Mouse (Mus musculus) left cerebral cortex, adult 2 months (tissue): Measurements from ENCODE around the gene Hist1h4b. TPM values are rescaled to one million over a fixed set of nuclear protein-coding genes. Genes with fewer than 3 reads are reported as not detected.
A peak's percentile ranks its signal among the peaks of the same experiment; 100 is the strongest.

Experiments used
- DNase-seq, 2 experiments: peaks; one replicate each; pipeline ENCODE4 v3.0.0; 2021 to 2022; ENCODE audit warnings: low spot score in 2 of 2, mixed read lengths in 1 of 2; ENCODE audit errors: extremely low spot score in 1 of 2
- H3K27ac ChIP-seq: fragments of 200-600 bp; 2 replicates; pipeline ENCODE4 v1.8.1; 2022
- H3K4me3 ChIP-seq: fragments of 200-600 bp; 2 replicates; pipeline ENCODE4 v1.8.1; 2022
- CTCF ChIP-seq: fragments of 200-600 bp; IDR thresholded peaks from 2 replicates; pipeline ENCODE4 v1.8.1; 2022; ENCODE audit warnings: antibody characterized with exemption, mild to moderate bottlenecking, moderate library complexity
- intact Hi-C: fragments of 180-260 bp; cut with DNase I; formaldehyde crosslinking; loops from one replicate; pipeline ENCODE4 v1.15.1; 2025
- microRNA-seq, 2 experiments: library from miRNA; unstranded; fragments of <30 nt; microRNA quantifications; one replicate each; pipeline ENCODE4 v1.2.0; 2021
- total RNA-seq, 2 experiments: library from RNA; stranded (reverse); gene quantifications; 2 replicates each; pipeline ENCODE4 v1.2.3; 2021

Gene Hist1h4b
- total RNA-seq, 2 experiments from 2014 or later = 62.5 to 93.5 TPM

DNA sequence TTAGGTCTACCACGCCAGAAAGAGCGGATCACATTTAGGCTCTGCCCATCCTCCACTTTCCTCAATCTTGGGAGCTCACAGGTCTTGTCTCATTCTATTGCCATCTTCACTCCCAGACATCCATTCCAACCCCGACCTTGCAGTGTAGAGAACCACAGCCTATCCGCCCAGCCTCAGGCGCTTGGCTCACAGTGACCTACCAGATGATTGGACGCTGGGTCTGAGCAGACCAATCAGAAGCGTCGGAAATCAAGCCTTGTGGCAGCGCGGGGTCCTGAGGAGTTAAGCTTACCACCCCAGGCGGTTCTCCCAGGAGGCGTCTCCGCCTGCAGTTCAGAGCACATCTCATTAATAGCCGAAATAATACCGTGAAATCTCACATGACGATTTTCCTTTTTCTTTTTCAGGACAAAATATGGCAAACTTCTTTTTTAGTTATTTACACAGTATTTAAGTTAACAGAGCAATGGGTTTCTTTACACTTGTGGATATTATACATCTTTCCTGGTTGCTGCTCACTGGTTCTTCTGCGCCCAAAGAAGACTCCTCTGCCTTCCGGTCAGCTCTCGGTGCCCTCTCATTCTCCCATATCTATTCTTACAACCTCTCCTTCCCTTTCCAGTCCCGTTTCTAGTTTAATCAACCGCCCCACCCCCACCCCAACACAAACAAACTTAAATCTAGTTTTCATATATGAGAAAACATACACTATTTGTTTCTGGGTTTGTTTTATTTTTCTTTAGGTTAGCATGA, 15.9 kb downstream of the Hist1h4b start:
- peak overlapping the region; percentile 13; the same call in 1 of the 2 replicates for H3K4me3 ChIP-seq
- peak; percentile 29 to 30 for DNase-seq
- TF ChIP-seq CTCF = no peak
- no peak overlapping the region for H3K27ac ChIP-seq
- intact Hi-C loops = no loop called here

DNA sequence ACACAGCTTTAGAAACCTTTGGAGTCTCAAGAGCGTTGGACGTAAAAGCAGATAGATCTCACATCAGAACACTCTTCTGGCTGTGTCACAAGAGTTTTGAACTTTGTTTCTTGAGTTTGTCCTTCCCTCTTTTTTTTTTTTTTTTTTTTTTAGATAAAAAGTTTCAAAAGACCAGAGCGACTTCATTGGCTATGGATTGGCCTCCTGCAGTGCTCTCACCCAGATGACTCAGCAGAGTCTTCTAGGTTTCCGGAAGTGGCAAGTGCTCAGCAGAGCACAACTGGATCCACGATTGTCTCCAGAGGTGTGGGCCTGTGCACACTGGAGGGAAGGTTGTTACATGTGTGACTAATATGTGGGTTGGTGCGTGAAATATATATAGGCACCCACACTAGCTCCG, 21.5 kb downstream of the Hist1h4b start:
- Histone ChIP-seq H3K27ac (no peak overlapping the region), H3K4me3 (no peak overlapping the region)
- intact Hi-C loops = no loop called here
- no peak for DNase-seq
- no peak for TF ChIP-seq CTCF

DNA sequence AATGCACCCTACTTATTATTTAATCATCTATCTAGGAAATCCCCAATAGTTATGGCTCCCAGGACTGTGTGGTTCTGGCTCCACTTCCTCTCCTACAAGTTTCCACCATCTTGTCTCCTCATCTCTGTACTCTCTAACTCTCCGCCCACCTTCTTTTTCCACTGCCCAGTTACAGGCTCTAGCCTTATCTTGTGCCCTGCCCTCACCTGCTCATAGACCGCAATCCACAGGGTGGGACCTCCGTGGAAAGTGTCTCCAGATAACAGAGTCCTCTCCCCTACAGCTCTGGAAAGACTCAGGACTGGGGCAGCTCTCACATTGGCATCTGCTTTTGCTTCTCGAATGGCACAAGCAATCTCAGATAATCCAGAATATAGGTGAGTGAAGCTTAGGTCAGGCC, 22.2 kb downstream of the Hist1h4b start:
- intact Hi-C loops = no loop called here
- H3K27ac ChIP-seq = no peak overlapping the region
- no peak overlapping the region for H3K4me3 ChIP-seq
- no peak for TF ChIP-seq CTCF
- DNase-seq = no peak

DNA sequence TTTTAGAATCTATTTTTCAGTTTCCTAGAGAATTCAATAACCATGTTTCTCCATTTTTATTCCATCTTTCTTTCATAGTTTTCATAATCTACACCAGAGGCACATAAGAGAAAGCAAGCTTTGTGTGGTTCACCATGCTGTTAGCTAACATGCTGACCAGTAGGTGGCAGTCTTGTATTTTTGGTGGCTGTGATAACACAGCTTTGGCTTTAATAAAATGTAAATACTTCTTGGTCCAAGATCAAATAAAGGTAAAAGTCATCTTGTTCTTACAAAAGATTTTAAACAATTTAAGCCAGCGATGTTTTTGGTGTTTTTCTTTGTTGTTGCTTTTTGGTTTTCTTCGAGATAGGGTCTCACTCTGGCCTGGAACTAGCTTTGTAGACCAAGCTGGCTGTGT, 35.7 kb downstream of the Hist1h4b start:
- intact Hi-C loops = loop anchor here (5.0 kb wide), 2 partner anchors 220 to 505 kb away; no protein-coding TSS in a partner anchor
- H3K27ac ChIP-seq = no peak overlapping the region
- H3K4me3 ChIP-seq = no peak overlapping the region
- TF ChIP-seq CTCF = peak; percentile 93
- peak; percentile 24 to 27 for DNase-seq

DNA sequence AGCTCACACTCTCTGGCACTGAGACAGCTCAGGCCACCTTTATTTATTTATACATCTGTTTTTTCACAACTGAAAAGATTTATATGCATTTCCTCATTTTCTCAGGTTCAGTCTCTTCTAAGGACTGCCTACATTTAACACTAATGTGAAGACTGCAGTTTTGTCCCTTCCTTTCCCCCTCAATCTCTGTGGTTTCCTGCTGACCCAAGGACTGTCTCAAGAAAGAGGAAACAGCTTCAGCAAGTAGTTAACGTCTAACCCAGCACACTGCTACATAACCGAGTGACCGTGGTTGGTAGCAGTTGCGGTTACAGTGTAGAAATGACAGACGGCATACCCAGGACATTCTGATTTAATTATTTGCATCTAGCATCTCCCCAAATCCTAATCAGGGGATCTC, 42.6 kb downstream of the Hist1h4b start:
- Histone ChIP-seq H3K4me3 (no peak overlapping the region), H3K27ac (no peak overlapping the region)
- no peak for DNase-seq
- TF ChIP-seq CTCF = no peak
- intact Hi-C loops = no loop called here

DNA sequence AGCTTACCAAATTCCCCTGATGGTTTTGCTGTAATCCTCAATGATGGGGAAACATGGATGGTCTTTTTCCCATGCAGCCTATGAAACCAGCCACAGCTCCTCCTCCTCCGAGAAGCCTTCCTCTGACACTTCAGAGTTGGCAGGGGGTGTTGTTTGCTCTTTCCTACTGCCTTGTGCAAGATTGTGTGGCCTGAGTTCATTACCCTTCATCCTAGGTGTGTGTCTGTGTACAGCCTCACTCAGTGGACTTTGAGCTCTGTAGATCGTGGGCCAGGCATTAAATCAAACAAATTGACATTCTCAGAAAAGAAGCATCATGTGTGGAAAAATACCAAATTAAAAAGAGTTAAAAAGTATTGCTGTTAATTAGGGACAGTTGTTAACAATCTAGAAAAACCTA, 47.7 kb downstream of the Hist1h4b start:
- no peak overlapping the region for H3K27ac ChIP-seq
- no peak overlapping the region for H3K4me3 ChIP-seq
- DNase-seq = no peak
- TF ChIP-seq CTCF = no peak
- intact Hi-C loops = no loop called here

DNA sequence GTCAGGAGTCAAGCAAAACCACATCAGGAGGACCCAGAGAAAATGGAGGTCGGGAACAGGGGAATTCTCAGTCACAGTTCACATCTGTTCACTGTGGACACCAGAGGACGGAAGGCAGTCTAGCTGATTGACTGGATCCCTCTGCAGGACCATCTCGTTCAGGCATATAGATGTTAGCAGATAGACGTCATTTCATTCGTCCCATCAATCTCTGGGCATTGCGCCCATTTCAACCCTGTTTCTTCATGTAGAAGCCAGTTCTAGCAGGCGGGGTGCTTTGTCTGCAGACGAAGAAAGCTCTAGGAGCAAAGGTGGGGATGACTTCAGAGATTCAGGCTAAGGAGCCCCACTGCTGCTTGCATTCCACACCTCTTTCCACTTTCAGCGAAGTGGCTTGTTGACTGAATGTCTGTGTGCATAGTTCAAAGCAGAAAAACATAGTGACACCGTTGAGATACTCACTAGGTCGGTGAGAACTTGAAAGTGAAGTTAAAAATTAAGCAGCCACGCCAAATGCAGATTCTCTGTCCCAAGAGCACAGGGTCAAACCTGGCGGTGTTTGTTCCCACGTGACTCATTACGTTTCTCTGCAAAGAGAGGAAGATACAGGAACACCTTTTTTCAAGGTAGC, 49.7 kb downstream of the Hist1h4b start, which contains the start of gene Slc17a2:
Slc17a2 (plus strand) TSS at position 572 of the 631 bp plus-strand sequence.
- no peak for DNase-seq
- no peak within 1 kb of the TSS for H3K4me3 ChIP-seq
- intact Hi-C loops = no loop called here
- no peak within 1 kb of the TSS for H3K27ac ChIP-seq
- no peak for TF ChIP-seq CTCF

Small RNAs within 50 kb of the gene (microRNA-seq; reads per million reads assigned to microRNA genes)
- 0 reads per million in 2 experiments for gene Gm44314
- 0 reads per million in 2 experiments for gene Gm44484

Other genes with a start within 250 kb of the Hist1h4b start
- gene Hist1h4h, start 226.0 kb upstream of the Hist1h4b start, total RNA-seq = 100 to 1,000 TPM; 289 to 340 TPM
- 1 to 10 TPM; 2.4 to 4.4 TPM for gene Hist1h2af, start 223.1 kb upstream of the Hist1h4b start, total RNA-seq
- gene Hist1h3g, start 221.6 kb upstream of the Hist1h4b start, total RNA-seq = 1 to 10 TPM; 2.6 to 5.1 TPM
- gene Hist1h2bh, start 213.6 kb upstream of the Hist1h4b start, total RNA-seq = under 1 TPM; 0.61 TPM
- 10 to 100 TPM; 12.9 to 15.5 TPM for gene Hist1h3f, start 213.0 kb upstream of the Hist1h4b start, total RNA-seq
- 100 to 1,000 TPM; 161 to 177 TPM for gene Hist1h4f, start 205.4 kb upstream of the Hist1h4b start, total RNA-seq
- 1 to 10 TPM; 3.5 TPM for gene Hist1h1d, start 203.8 kb upstream of the Hist1h4b start, total RNA-seq
- gene Hist1h3e, start 194.6 kb upstream of the Hist1h4b start, total RNA-seq = 10 to 100 TPM; 40.1 to 50.4 TPM
- gene Hist1h2ae, start 185.8 kb upstream of the Hist1h4b start, total RNA-seq = 1 to 10 TPM; 2.4 to 5.0 TPM
- gene Hist1h2bg, start 185.6 kb upstream of the Hist1h4b start, total RNA-seq = 10 to 100 TPM; 68.0 to 71.2 TPM
- 10 to 100 TPM; 19.7 to 24.1 TPM for gene Hist1h2bf, start 182.8 kb upstream of the Hist1h4b start, total RNA-seq
- 1 to 10 TPM; 3.8 to 9.0 TPM for gene Hist1h2ad, start 182.6 kb upstream of the Hist1h4b start, total RNA-seq
- 1 to 10 TPM; 6.9 to 9.9 TPM for gene Hist1h3d, start 181.2 kb upstream of the Hist1h4b start, total RNA-seq
- 100 to 1,000 TPM; 141 to 157 TPM for gene Hist1h4d, start 175.4 kb upstream of the Hist1h4b start, total RNA-seq
- gene Hist1h2be, start 135.9 kb upstream of the Hist1h4b start, total RNA-seq = 1 to 10 TPM; 5.4 to 7.9 TPM
- gene Hist1h1e, start 134.5 kb upstream of the Hist1h4b start, total RNA-seq = 10 to 100 TPM; 53.2 to 57.3 TPM
- gene Hist1h2ac, start 73.1 kb upstream of the Hist1h4b start, total RNA-seq = 1 to 10 TPM; 2.1 to 2.7 TPM
- 10 to 100 TPM; 27.0 to 29.1 TPM for gene Hist1h2bc, start 72.8 kb upstream of the Hist1h4b start, total RNA-seq
- not detected for gene Hist1h1t, start 61.2 kb upstream of the Hist1h4b start, total RNA-seq
- 100 to 1,000 TPM; 103 TPM for gene Hist1h4c, start 58.6 kb upstream of the Hist1h4b start, total RNA-seq
- gene Hfe, start 46.2 kb upstream of the Hist1h4b start, total RNA-seq = 1 to 10 TPM; 2.4 to 3.1 TPM
- 10 to 100 TPM; 53.4 to 53.7 TPM for gene Hist1h1c, start 18.2 kb upstream of the Hist1h4b start, total RNA-seq
- gene Hist1h3c, start 11.4 kb upstream of the Hist1h4b start, total RNA-seq = 1 to 10 TPM; 1.0 to 1.3 TPM
- gene Hist1h2bb, start 10.3 kb upstream of the Hist1h4b start, total RNA-seq = 10 to 100 TPM; 12.3 to 19.0 TPM
- 10 to 100 TPM; 19.9 to 21.0 TPM for gene Hist1h2ab, start 5.9 kb upstream of the Hist1h4b start, total RNA-seq
- gene Hist1h3b, start 4.7 kb upstream of the Hist1h4b start, total RNA-seq = 1 to 10 TPM; 6.6 to 7.5 TPM
- 10 to 100 TPM; 53.1 to 70.3 TPM for gene Hist1h4a, start 4.2 kb downstream of the Hist1h4b start, total RNA-seq
- gene Hist1h3a, start 5.4 kb downstream of the Hist1h4b start, total RNA-seq = 10 to 100 TPM; 31.1 to 37.0 TPM
- gene Hist1h1a, start 6.7 kb downstream of the Hist1h4b start, total RNA-seq = 10 to 100 TPM; 21.6 to 22.6 TPM
- gene Trim38, start 12.9 kb downstream of the Hist1h4b start, total RNA-seq = not detected
- gene Slc17a2, start 50.0 kb downstream of the Hist1h4b start, total RNA-seq = not detected
- gene Slc17a3, start 82.4 kb downstream of the Hist1h4b start, total RNA-seq = not detected
- not detected for gene Slc17a1, start 110.7 kb downstream of the Hist1h4b start, total RNA-seq
- gene Slc17a4, start 158.0 kb downstream of the Hist1h4b start, total RNA-seq = not detected
- not detected for gene Hist1h2ba, start 177.1 kb downstream of the Hist1h4b start, total RNA-seq
- not detected for gene Hist1h2aa, start 177.4 kb downstream of the Hist1h4b start, total RNA-seq
- gene Scgn, start 234.2 kb downstream of the Hist1h4b start, total RNA-seq = under 1 TPM in 1 of 2 experiments, not detected in 1; 0.68 TPM